Mouse (Mus musculus) CD4-positive helper T cell, adult 2 months (primary cell): ENCODE measurements around the gene Oxnad1.

ENCODE experiments used
- DNase-seq: peaks from one replicate; pipeline ENCODE4 v3.0.0-alpha.2; 2012; ENCODE audit warnings: low read depth, missing footprints, low spot score

Oxnad1 gene

GRCm38 (mm10) chr14:32141723-32142122 lies 56.5 kb downstream of the Oxnad1 start, which contains the start of gene Msmb:
Msmb (plus strand) TSS chr14:32142023.
- no peak for DNase-seq

- DNase-seq = no peak
Observed at GRCm38 (mm10) chr14:32144734-32145133, 59.6 kb downstream of the Oxnad1 start.

- no peak for DNase-seq
Observed at GRCm38 (mm10) chr14:32145401-32145800, 60.2 kb downstream of the Oxnad1 start.

- no peak for DNase-seq
Observed at GRCm38 (mm10) chr14:32145809-32146511, 60.8 kb downstream of the Oxnad1 start.

GRCm38 (mm10) chr14:32146578-32146977 lies 61.4 kb downstream of the Oxnad1 start:
- DNase-seq = no peak

GRCm38 (mm10) chr14:32150872-32151271 lies 65.7 kb downstream of the Oxnad1 start:
- no peak for DNase-seq

- no peak for DNase-seq
Observed at GRCm38 (mm10) chr14:32152243-32152965, 67.2 kb downstream of the Oxnad1 start.
